Mouse (Mus musculus) thymus, postnatal 36 days (tissue): ENCODE measurements around the gene Iffo1.

Source experiments
- DNase-seq, 2 experiments: peaks; one replicate each; pipeline ENCODE4 v3.0.0; 2022; ENCODE audit warnings: mixed read lengths in 2 of 2

Iffo1 gene

DNA sequence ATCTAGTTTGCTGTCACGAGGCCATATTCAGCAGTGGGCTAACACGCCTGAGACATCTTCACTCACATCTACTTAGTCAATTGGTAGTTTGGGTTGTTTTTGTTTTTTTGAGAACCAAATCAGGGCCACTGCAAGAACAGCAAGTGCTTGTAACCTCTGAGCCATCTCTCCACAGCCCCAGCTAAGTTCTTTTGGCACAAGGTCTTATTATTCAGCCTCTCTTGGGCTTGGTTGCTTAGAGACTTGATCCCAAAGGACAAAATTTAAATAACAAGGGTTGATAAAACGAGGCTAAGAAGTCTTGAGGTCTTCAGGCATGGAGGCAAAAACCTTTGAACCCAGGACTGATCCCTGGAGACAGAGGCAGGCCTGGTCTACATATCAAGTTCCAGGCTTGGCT is 51.3 kb downstream of the Iffo1 start:
- no peak for DNase-seq

DNA sequence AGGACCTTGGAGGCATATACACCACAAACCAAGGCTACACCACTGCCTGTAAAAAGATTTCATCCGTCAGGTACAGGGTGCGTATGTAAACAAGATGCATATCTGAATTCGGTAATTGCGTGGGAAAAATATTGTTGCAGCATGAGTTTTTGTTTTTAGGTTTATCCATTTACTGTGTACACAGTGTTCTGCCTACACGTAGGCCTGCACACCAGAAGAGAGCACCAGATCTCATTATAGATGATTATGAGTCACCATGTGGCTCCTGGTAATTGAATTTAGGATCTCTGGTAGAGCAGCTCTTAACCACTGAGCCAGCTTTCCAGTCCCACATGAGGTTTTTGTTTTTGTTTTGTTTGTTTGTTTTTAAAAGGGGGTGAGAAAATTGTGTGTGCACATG is 52.1 kb downstream of the Iffo1 start:
- DNase-seq: no peak

DNA sequence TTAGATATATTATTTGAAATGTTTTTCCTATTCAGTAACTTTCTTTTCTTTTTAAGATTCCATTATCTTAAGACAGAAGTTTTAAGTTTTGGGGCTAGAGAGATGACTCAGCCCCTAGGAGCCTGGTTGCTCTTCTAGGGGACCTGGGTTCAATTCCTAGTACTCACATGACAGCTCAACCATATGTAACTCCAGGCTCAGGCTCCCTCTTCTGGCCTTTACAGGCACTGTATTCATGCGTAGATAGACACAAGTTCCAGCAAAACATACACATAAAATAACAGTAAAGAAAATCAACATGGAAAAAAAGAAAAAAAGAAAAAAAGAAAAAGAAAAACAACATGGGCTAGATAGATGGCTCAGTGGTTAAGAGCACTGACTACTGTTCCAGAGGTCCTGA is 65.4 kb downstream of the Iffo1 start:
- DNase-seq: peak in 1 of 2 experiments; percentile 14
